In the genomic region with DNA sequence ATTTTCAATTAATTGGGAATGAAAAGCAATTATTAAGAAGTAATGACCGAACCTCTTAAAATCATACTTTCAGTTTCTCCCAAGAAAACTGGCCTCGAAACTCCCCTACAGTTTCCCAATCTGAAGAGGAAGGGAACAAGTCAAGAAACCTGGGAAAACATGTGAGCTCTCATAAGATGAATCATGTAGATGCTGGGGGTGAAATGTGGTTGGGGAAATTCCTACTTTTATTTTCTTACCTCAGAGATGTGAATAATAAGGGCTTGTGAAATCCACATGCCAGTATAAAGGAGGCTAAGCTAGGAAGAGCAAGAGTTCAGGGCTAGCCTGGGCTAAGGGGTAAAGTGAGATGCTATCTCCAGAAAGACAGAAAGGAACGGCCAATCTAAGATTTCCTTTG, we compare ENCODE assay signal across 23 mouse cellular contexts.
"Had no signal": no experiment of that assay in that cellular context is flagged by ENCODE, and none has a peak within 500 bp of the region (broad histone marks: within the 10 kb centered on the region; RNA-seq: fewer than 3 reads in every experiment).

No protein-coding gene starts in this region.

- DNase-seq: gastrocnemius, postnatal 14 days; heart, adult 18-20 months; heart, postnatal 10 days; kidney, adult 11 months; kidney, adult 2 months; kidney, adult 9 months; kidney, postnatal 14 days; kidney, postnatal 36 days; layer of hippocampus, adult 9-11 months; layer of hippocampus, postnatal 36 days; liver; liver, embryonic 13.5 days had no signal

- H3K9ac ChIP-seq: heart, embryonic 12.5 days; hindbrain, embryonic 13.5 days; hindbrain, embryonic 15.5 days; kidney, embryonic 15.5 days; limb, embryonic 12.5 days; liver, embryonic 13.5 days had no signal

- H3K4me1 ChIP-seq: liver, embryonic 13.5 days had no signal

- H3K4me3 ChIP-seq: heart, embryonic 10.5 days; heart, embryonic 12.5 days; hindbrain, embryonic 13.5 days; hindbrain, embryonic 15.5 days; kidney, embryonic 15.5 days; limb, embryonic 10.5 days; limb, embryonic 12.5 days; liver, embryonic 13.5 days had no signal

- H3K27ac ChIP-seq: heart, embryonic 10.5 days; hindbrain, embryonic 13.5 days; hindbrain, embryonic 15.5 days; hindbrain, postnatal 0 days; kidney, postnatal 0 days; limb, embryonic 10.5 days; limb, embryonic 12.5 days; liver, embryonic 13.5 days had no signal

- H3K4me2 ChIP-seq: heart, embryonic 12.5 days; hindbrain, embryonic 13.5 days; hindbrain, embryonic 15.5 days; kidney, embryonic 15.5 days; limb, embryonic 12.5 days; liver, embryonic 11.5 days; liver, embryonic 13.5 days had no signal

- H3K36me3 ChIP-seq: heart, embryonic 10.5 days; heart, embryonic 12.5 days; hindbrain, embryonic 13.5 days; hindbrain, embryonic 15.5 days; kidney, embryonic 15.5 days; limb, embryonic 10.5 days; limb, embryonic 12.5 days; liver, embryonic 13.5 days had no signal

- H3K9me3 ChIP-seq: heart, embryonic 10.5 days; heart, embryonic 12.5 days; hindbrain, embryonic 13.5 days; hindbrain, embryonic 15.5 days; kidney, embryonic 15.5 days; limb, embryonic 10.5 days; limb, embryonic 12.5 days; liver, embryonic 13.5 days had no signal

- ATAC-seq: hindbrain, postnatal 0 days; intestine, embryonic 16.5 days had no signal

- H3K27me3 ChIP-seq: heart, embryonic 12.5 days; hindbrain, embryonic 13.5 days; hindbrain, embryonic 15.5 days; kidney, embryonic 15.5 days; limb, embryonic 12.5 days; liver, embryonic 13.5 days had no signal
